Mouse (Mus musculus): ENCODE data around the gene Dscaml1.

The Dscaml1 gene

DNA sequence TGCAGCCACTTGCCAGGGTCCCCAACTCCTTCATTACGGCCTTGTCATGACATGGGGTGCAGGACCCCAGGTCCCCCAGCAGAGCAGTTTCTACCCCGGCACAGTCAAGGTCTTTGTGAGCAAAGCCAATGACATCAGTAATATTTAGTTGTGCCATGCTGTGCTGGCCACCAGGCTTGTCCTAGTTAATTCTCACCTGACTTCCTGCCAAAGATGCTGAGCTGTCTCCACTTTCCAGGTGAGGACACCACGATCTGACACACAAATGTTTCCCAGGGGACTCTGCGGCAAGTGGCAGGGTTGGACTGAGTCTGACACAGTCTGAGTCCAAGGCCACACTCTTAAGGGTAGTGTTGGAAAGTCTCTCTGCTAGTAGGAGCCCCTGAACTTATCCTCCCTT lies at the start of gene Dscaml1:
TSS of gene Dscaml1 (plus strand) at position 173 of the 400 bp plus-strand sequence.
- no peak for DNase-seq (ENCODE audit: low spot score in 2 of 2)

DNA sequence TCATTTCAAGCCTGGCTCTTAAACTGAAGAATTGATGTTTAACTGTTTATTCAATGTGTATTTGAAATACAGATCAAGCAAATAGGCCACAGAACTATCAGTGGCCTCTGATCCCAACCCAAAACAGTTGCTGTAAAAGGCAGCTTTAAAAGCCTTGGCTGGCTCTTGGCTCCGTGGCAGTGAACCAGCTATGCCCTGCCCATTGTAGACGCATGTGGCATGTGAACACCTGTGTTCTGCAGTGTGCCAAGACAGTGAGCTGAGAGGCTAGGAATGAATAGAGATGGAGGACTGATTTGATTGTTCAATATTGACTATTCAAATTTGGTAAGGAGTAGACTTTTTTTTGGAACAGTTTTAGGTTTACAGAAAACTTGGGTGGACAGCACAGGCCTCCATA lies 49.5 kb upstream of the Dscaml1 start:
- no peak for DNase-seq (ENCODE audit: low spot score in 2 of 2)

DNA sequence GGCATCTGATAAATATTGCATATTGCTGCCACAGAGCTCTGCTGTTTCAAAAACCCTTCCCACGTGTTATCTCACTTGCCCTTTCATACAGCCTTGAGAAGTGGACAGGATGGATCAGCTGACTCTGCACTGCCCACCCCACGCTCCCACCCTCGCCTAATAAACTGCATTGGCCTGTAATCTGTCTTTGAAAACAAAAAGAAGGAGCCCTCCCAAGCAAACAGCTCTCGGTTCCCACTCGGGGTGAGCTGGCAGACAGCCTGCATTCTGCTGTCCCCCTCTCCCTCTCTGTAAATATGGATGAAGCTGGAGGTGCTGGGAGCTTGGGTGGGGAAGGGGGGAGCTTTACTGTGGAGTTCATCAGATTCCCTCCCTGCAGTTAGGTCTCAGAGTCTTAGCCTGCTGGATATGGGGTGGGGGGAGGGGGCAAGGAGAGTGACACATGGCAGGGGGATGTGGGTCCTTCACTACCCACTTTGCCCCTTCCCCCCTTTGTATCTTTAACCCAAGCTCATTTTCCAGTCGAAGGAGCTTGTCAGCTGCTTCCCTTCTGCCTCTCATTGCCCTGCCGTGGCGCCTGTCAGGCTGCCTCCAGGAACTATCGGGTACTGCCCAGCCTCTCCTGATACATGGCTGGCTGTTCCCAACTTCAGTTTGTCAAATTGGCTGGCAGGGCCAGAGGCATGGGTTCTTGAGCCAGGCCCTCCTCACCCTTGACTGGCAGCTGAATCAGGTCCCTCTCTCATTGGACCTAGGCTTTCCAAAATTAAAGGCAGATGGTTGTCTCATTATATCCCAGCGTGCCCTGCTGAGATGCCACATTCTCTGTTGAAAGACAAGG lies 45.8 kb upstream of the Dscaml1 start:
- no peak for DNase-seq (ENCODE audit: low spot score in 2 of 2)

DNA sequence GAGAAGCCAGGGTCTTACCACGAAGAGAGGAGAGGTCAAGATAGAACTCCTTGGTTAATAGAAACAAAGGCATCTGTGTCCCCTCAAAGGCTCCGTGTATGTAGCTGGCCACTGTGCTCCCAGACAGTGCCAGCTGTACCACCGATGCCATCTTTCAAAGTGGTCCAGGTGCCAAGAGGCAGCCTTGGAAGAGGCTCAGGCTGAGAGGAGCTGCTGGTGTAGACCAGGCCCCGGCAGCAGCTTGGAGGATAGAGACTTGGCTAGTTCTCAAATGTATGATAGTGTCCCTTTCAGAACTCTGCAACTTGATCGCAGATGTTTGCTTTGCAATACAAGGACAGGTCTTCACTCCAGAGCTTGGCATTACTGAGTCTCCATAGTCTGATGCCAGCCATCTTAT lies 44.1 kb upstream of the Dscaml1 start:
- no peak for DNase-seq (ENCODE audit: low spot score in 2 of 2)

DNA sequence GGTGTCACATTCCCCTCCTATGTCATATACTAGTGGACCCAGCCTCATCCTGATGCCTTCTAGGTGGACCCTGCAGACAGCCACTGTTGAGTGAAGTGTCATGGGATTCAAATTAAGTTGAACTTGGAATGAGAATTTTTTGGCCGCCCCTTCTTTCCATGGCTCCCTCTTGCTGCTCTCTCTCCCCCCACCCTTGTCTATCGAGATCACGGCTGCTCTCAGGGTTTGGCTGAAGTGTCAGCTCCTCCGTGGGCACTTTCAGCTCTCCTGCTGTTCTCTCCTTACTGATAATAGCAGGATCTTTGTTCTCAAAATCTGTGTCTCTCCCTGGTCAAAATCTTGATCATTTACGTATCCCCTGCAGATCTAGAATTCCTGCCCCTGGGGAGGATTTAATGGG lies 43.6 kb upstream of the Dscaml1 start:
- no peak for DNase-seq (ENCODE audit: low spot score in 2 of 2)

DNA sequence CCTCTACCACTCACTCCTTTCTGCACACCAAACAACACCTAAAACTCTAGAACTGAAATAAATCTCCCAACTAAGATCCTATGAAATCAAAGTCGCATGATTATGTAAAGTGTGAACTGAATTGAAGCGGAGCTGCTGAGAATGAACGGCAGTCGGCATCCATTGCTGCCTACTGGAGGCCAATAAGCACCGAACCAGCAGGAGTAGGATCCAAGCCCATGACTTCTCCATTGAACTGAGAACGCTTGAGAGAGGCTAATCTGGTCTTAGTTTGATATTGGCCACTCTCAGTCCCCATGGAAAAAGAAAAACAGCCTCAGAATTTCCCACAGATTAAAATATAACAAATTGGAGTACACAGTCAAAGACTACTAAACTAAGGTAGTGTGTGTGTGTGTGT lies 42.5 kb upstream of the Dscaml1 start:
- no peak for DNase-seq (ENCODE audit: low spot score in 2 of 2)

DNA sequence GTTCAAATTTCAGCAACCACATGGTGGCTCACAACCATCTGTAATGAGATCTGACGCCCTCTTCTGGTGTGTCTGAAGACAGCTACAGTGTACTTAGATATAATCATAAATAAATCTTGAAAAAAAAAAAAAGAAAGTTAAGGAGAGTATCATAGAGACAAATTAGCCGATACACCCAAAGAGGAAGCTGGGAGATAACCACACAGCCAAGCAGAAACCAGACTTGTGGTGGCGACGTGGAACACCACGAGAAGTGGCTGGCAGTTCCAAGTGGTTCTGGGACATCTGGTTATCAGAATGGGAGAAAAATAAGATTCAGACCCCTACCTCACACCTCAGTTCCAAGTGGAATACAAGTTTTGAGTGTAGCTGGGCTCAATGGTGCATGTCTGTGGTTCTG lies 39.7 kb upstream of the Dscaml1 start:
- DNase-seq (ENCODE audit: low spot score in 2 of 2) = no peak

DNA sequence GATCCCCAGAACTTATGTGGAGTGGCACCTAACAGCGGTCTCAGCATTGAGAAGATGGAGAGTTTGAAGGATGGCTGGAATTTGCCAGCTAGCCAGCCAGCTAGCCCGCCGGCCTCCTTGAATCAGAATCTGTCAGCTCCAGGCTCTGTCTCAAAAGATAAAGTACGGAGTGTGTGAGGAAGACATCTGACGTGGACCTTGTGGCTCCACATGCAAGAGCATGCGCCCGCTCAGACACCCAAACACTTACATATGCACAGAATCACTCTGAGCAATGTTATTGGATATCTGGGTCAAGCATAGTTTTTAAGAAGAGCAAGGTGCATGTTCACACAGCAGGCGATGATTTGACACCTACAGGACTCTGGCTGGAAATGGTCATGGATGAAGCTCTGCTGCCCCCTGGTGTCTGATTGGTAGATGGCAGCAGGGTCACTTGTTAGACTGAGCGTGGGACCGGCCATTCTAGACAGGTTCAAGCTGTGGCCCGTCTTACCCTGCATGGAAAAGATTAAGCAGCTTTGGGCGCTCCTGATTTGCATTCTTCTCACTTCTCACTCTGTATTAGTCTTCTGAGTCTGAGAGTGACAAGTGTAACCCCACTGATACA lies 37.9 kb upstream of the Dscaml1 start:
- peak; percentile 90 to 92 for DNase-seq (ENCODE audit: low spot score in 2 of 2)

DNA sequence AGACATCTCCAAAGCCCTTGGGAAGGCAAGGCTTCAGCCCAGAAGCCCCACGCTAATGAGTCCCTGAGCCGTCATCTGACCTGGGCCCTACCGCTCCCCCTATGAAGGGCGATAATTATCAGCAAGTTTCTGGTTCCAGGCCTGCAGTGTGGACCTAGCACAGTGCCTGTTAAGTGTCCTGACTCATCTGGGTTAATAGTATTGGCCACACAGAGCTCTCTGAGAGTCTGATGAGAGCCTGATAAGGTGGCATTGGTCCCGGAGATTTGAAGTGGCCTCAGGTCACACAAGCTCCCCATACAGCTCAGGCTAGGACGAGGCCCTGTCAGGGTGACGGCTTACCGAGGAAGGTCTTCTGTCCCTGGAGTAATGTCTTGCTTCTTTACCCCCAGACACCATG lies 36.8 kb upstream of the Dscaml1 start:
- no peak for DNase-seq (ENCODE audit: low spot score in 2 of 2)

DNA sequence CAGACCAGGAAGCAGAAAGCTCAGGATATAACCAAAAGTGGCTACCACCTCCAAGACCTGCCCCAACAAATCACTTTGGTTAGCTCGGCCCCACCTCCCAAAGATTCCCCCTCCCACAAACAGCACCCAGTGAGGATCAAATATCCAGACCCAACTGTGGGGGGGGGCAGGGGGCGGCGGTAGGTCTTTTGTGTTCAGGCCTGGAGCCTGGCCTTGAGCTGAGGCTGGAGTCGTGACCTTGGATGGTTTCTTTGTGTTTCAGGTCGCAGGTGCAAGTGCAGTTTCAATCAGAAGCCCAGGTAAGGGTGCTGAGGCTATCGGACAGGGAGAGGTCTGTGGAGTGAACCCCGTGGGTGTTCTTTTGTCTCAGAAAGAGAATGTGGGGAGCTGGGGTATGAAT lies 35.1 kb upstream of the Dscaml1 start:
- DNase-seq (ENCODE audit: low spot score in 2 of 2) = no peak

DNA sequence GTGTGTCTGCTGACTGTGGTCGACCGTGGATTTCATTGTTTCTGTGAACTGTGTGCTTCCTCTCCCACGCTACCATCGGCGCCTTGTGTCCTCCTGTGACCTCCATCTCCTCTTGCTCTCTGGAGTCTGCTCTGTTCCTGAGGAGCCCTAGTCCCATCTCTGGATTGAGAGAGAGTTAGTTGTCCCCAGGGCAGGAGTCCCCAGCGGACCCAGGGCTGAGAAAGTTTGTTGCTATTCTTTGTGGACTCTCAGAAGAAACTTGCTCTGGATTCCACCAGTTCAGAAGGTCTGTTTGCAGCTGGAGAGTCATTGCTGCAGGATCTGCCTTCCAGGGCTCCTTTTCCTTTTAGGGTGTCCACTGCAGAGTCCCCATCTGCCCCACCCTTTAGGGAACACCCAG lies 31.2 kb upstream of the Dscaml1 start:
- DNase-seq (ENCODE audit: low spot score in 2 of 2) = no peak

DNA sequence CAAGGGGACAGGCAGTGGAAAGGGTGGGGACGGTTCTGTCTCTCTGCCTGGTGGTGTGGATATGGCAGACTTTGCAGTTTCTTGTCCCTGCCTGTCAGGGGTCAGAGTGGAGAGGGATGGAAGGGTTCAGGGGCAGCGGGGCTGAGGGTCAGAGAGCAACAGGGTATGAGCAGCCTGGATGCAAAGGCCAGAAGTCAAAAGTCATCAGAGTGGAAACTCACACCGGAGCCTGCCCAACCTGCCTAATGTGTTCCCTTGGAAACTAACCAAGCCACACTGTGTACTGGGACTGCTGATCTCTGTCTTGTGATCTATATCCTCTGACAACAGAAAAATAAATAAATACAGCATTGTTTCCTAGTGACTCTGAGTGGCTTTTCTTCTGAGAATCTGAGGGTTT lies 30.6 kb upstream of the Dscaml1 start:
- no peak for DNase-seq (ENCODE audit: low spot score in 2 of 2)

DNA sequence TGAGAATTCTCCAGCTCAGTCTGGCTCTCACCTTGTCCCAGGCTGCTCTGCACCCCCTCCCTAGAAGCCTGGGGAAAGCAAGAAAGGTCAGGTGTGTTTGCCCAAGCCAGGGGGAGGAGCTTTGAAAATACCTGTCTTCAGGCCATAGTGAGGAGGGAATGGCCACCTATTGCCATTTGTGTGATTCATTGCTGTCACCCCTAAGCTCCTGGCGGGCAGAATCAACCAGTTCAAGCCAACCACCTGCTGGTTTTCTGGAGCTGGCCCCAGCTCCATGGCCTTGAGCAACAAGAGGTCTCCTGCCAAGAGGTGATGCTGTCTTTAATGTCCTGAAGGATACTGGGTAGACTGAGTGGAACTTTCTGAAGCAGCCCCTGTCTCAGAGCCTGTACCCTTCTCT lies 28.1 kb upstream of the Dscaml1 start:
- no peak for DNase-seq (ENCODE audit: low spot score in 2 of 2)

DNA sequence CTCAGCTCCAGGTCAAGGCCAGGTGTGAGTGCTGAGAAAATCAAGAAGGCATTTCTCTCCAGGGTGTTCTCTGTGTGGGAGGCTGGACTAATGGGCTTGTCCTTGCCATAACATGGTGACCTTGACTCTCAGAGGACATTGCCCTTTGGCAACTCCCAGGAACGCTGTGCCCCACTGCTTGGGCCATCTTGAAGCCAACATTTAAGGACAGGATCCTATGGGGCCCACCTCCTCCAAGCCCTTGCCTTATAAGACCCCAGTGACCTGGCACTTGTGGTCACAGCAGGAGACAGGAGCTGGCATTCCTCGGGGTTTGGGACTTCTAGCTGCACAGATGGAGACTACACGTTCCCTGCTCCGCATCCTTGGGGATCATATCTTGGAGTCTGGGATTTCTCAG lies 27.0 kb upstream of the Dscaml1 start, which contains the start of gene Fxyd2:
TSS of gene Fxyd2 (plus strand) at position 236 of the 400 bp plus-strand sequence.
- DNase-seq (ENCODE audit: low spot score in 2 of 2) = no peak

DNA sequence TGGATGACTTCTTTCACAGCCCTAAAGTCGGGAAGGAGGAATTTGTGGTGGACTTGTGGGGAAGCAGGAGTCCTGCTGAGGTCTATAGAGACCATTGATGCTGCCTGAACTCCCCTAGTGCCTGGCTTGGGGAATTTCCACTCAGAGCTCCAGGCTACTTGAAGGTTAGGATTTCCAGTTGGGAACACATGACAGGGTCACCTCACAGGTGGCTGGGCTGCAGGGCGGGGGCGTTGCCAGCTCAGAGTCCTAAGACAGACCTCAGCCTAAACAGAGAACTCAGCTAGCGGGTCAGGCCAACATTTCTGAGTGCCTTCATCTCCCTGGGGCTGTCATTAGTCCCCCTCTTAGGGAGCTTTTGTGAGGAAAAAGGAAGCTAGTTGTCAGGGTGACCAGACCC lies 24.6 kb upstream of the Dscaml1 start:
- no peak for DNase-seq (ENCODE audit: low spot score in 2 of 2)

DNA sequence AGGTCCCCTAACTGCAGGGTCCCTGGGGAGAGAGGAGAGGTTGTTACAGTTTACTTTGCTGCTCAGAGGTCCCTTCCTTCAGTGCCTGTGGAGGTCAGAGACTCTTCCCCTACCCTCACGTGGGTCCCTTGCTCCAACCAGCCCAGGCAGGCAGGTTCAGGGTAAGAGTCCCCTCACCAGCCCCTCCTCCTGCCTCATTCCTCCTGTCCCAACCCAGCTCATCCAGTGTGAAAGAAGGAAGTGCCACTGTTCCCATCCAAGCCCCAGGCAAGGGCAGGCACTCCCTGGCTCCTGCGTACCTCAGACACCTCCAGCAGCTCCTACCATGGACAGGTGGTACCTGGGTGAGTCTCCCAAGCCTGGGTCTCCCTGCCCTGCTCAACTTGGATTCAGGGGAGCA lies 23.5 kb upstream of the Dscaml1 start:
- no peak for DNase-seq (ENCODE audit: low spot score in 2 of 2)

DNA sequence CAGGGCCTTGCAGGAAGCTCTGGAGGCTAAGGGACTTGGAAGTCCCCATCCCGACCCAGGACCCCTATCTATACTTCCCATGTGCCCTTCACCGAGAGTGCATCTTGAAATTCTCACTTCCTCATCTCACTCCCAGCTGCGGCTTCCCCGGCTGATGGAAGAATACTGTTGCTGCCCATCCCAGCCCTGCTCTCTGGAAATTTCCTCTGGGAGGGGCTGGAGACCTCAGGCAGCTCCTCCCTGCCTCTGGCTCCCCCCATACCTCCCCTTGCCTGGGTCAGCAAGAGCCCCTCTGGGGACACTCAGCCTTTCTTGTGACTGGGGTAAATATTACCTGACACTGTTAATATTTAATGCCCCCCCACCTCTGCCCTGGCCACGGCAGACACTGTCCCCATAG lies 20.7 kb upstream of the Dscaml1 start:
- no peak for DNase-seq (ENCODE audit: low spot score in 2 of 2)

DNA sequence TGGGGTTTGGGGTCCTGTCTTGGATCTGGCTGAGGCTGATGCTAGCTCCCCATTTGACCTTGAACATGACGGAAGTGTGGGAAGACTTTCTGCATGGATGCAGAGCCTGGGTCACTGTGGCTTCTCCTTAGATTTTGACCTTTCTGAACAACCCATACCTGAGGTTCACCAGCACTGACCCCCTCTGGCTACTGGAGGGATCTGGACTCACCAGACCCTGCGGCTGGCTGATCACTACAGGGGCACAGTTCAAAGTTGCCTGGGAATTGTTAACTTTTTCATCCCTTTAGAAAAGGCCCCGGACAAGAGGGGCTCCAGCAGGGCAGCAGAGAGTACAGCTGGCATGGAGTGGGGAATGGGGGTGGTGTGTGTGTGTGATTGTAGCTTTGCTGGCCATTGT lies 19.6 kb upstream of the Dscaml1 start:
- DNase-seq (ENCODE audit: low spot score in 2 of 2) = no peak

DNA sequence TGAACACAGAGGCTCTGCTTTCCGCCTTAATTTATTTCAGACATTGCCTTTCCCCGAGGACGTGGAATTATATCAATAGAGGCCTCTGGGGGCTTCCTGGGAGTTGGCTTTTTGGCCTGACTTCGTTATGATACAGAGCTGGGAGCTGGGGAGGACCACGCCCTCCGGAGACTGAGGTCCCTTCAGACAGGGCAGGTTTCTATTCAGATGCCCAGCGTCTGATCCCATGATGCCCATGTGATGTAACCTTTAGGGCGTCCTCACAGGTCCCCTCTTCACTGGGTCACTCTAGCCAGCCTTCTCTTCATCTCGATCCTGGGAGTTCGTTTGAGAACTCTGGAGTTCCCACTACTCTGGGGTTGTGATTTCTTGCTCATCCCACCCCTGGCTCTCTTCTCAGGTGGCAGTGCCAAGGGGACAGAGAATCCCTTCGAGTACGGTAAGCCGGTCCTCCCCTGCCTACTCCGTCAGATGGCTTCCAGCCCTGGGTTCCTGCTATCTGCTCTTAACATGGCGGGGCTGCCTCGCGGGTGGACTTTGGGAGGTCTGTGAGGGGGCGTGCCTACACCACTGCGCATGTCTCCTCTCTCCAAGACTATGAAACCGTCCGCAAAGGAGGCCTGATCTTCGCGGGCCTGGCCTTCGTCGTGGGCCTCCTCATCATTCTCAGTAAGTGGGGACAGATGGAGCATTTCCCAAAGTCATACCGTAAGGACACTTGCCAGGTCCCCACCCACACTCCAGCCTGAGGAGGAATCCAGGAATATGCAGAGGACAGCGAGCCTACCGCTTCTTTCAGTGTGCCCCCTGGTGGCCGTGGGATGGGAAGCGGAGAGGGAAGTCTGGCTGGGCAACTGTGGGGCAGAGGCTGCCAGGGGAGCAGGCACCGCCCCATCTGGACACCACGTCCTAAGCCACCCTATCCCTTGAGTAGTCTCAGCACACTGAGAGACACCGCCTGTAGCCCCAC lies 18.4 kb upstream of the Dscaml1 start:
- DNase-seq (ENCODE audit: low spot score in 2 of 2) = peak; percentile 65 to 80

DNA sequence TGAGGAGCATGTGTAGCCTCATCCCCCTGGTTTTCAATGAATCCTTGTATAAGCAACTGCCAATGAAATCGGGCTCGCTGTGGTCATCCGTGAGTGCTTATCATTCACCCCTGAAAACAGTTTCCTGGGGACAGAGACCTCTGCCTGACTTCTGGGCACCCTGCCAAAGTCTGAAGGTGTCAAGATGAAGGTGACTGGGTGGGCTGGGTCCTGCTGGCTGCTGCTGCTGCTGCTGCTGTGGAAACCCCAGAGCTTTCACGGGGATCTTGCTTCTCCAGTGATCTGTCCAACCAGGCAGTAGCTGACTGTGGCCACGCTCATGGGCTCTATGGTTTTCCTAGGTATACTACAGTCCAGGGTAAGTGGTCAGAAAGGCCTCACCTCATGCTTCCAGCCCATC lies 16.2 kb upstream of the Dscaml1 start:
- DNase-seq (ENCODE audit: low spot score in 2 of 2) = no peak

DNA sequence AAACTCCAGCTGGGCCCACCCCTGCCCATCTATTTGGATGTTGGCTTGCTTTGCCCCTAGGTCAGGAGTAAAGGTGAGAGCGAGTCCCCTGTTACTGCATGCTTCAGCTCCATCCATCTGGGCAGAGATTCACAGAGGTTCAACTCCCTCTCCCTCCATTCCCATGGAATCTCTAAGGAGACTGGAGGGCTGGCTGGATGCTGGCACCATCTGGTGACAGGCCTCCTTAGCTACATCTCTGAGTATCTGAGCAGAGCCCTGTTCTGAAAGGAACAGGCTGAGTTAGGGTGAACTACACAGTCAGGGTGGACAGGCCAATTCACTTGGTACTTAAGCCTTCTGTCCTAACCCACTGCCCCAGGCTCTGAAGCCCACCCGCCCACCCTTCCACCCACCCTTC lies 15.8 kb upstream of the Dscaml1 start:
- no peak for DNase-seq (ENCODE audit: low spot score in 2 of 2)

DNA sequence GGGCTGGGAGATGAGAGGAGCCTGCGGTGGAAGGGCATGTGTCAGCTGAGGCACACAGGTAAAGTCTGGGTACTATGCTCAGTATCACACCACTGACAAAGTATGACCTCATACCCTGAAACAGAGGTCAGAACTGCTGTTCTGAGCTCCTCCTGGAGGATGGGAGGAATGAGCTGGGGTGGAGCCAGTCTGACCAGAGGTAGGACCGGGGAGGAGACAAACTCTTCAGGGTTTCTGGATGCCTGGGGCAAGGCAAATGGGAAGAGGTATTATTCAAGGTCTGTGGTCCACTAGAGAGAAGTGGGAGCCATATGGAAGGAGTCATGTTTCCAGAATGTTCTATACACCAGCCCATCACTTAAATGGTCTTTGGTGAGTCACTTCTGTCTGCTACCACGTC lies 15.3 kb upstream of the Dscaml1 start:
- no peak for DNase-seq (ENCODE audit: low spot score in 2 of 2)
